Mouse (Mus musculus) inflammation-experienced regulatory T-cells (primary cell): ENCODE data around the gene Scgb1b20. TPM values are rescaled to one million over a fixed set of nuclear protein-coding genes. Genes with fewer than 3 reads are reported as not detected.

ENCODE experiments used
- polyA plus RNA-seq, 2 experiments: library from polyadenylated mRNA; unstranded; fragments of 100-300 nt; shearing (Covaris generic); gene quantifications; one replicate each; pipeline ENCODE4 v1.2.1; 2017

The Scgb1b20 gene
- polyA plus RNA-seq = not detected

DNA sequence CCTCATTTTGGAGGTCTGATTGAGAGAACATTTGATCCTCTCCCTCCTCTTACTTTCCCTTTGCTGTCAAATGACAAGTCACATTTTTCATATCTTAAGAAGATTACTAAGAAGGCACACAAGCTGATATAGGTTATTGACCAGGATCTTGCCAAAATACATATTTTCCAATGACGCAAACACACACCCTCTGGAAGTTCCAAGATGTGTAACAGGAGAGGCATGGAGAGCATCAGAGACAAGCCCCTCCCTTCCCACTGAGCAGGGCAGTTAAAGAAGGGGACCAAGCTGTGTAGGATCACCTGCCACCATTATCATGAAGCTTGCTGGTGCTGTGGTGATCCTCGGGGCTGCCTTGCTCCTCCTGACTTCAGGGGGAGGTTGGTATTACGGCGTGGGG lies at the start of gene Scgb1b20:
Gene Scgb1b20 (plus strand): TSS at position 301 of the 400 bp plus-strand sequence.

DNA sequence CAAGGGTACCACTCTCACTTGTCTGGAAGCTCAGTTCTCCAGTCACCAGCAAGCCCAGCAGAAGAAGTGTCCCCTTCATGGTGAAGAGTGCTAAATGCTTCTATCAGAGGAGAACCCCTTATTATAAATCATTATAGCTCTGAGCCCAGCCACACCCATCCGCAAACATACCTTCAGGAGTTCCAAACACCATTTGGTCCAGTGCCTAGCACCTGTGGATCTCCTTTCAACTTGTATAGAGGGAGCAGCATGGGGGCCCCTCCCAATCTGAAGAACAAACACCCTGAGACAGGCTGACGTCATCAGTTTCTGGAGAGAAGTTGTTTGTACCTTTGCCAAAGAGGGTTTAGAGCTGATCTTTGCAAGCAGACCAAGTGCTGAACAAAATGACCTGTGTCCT lies 6.8 kb upstream of the Scgb1b20 start, which contains the start of gene Scgb2b20:
Gene Scgb2b20 (minus strand): TSS at position 101 of the 400 bp plus-strand sequence.

Other genes starting within 250 kb of the Scgb1b20 start
- not detected for gene Scgb2b18, start 199.4 kb upstream of the Scgb1b20 start, polyA plus RNA-seq
- not detected for gene Scgb1b18, start 187.7 kb upstream of the Scgb1b20 start, polyA plus RNA-seq
- gene Scgb2b19, start 92.9 kb upstream of the Scgb1b20 start, polyA plus RNA-seq = not detected
- gene Scgb1b19, start 85.9 kb upstream of the Scgb1b20 start, polyA plus RNA-seq = not detected
- not detected for gene Scgb2b20, start 6.9 kb upstream of the Scgb1b20 start, polyA plus RNA-seq
- not detected for gene Scgb2b21, start 147.2 kb downstream of the Scgb1b20 start, polyA plus RNA-seq